Mouse (Mus musculus) cerebellum, adult 2 months (tissue): Measurements from ENCODE around the gene Pdgfa.

Experiments used
- CTCF ChIP-seq: fragments of 200-500 bp; IDR thresholded peaks from 2 replicates; pipeline ENCODE4 v1.5.1; 2011; ENCODE audit warnings: low read depth, mild to moderate bottlenecking, control low read depth, low read length, moderate library complexity, borderline replicate concordance; ENCODE audit not compliant: insufficient read depth
- POLR2A ChIP-seq: fragments of 200-500 bp; IDR thresholded peaks from 2 replicates; pipeline ENCODE4 v1.6.1; 2011; ENCODE audit warnings: low read length, control low read depth, borderline replicate concordance; ENCODE audit not compliant: insufficient read depth

DNA sequence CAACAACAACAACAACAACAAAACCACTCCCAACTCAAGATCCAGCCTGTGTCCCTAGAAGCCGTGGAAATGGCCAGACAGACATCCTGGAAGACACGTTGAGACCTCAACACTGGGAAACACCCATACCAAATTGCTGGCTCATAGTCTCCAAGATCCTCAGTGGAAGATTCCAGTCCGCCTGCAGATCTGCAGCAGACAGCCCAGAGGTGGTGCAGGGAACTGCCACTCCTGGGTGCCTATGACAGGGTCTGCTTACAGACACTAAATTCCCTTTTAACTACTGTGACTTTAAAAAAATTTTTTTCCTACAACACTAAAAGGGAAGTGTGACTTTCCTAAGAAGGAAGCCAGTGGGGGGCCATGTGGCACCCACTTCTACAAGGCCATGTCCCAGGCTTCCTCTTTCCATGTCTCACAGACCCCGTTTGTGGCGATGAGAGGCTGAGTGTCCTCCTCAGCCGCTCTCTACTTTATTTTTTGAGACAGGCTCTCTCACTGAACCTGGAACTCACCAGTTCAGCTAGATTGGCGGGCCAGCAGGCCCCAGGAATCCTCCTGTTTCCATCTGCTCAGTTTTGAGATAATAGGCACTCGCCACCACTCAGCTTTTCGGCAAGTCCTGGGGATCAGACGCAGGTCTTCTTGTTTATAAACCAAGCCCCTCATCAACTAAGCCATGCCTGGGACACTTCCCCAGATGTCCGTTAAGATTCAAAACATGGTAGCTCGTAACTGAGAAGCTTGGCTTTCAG lies 27.4 kb upstream of the Pdgfa start:
- no peak for TF ChIP-seq POLR2A
- TF ChIP-seq CTCF: no peak
